Mouse (Mus musculus) MEL (cell line): ENCODE results near the gene Pdzd3. TPM values are rescaled to one million over a fixed set of nuclear protein-coding genes. Genes with fewer than 3 reads are reported as not detected.

Experiments used
- DNase-seq: peaks from one replicate; pipeline ENCODE4 v3.0.0; 2011; ENCODE audit warnings: low read depth, low spot score
- H3K27ac ChIP-seq: 2 replicates; pipeline ENCODE4 v1.5.1; 2012; ENCODE audit warnings: low read depth, mild to moderate bottlenecking, control low read depth, low read length, moderate library complexity; ENCODE audit not compliant: control insufficient read depth
- H3K27me3 ChIP-seq, 2 experiments: fragments of 150-350 bp in 1 of 2; sonication (generic) in 1 of 2; 2 replicates each; pipeline ENCODE4 v1.6.1; 2012; ENCODE audit warnings: low read length in 2 of 2, mild to moderate bottlenecking in 2 of 2, improper control_type of control experiment in 1 of 2, moderate library complexity in 1 of 2; ENCODE audit not compliant: insufficient read depth in 2 of 2, control insufficient read depth in 1 of 2
- H3K36me3 ChIP-seq, 2 experiments: 2 replicates each; pipeline ENCODE4 v1.6.1; 2012 to 2014; ENCODE audit warnings: low read length in 2 of 2, improper control_type of control experiment in 1 of 2, inconsistent platforms in 1 of 2, mild to moderate bottlenecking in 1 of 2; ENCODE audit not compliant: insufficient read depth in 2 of 2, control insufficient read depth in 1 of 2
- H3K4me1 ChIP-seq, 2 experiments: fragments of 150-350 bp in 1 of 2; sonication (generic) in 1 of 2; 2 replicates each; pipeline ENCODE4 v1.6.1; 2012; ENCODE audit warnings: low read length in 2 of 2, improper control_type of control experiment in 1 of 2, mild to moderate bottlenecking in 1 of 2; ENCODE audit not compliant: insufficient read depth in 2 of 2, control insufficient read depth in 1 of 2
- H3K4me3 ChIP-seq, 2 experiments: fragments of 150-350 bp in 1 of 2; sonication (generic) in 1 of 2; 2 replicates each; pipeline ENCODE4 v1.5.1; 2012; ENCODE audit warnings: low read depth in 2 of 2, low read length in 2 of 2, mild to moderate bottlenecking in 2 of 2, moderate library complexity in 2 of 2, control low read depth in 1 of 2, improper control_type of control experiment in 1 of 2; ENCODE audit not compliant: control insufficient read depth in 1 of 2, insufficient read depth in 1 of 2
- H3K79me2 ChIP-seq: 2 replicates; pipeline ENCODE4 v1.6.1; 2012; ENCODE audit warnings: mild to moderate bottlenecking, low read length, moderate library complexity; ENCODE audit not compliant: control insufficient read depth, poor library complexity, insufficient read depth
- H3K9ac ChIP-seq: 2 replicates; pipeline ENCODE4 v1.6.1; 2012; ENCODE audit warnings: low read depth, mild to moderate bottlenecking, control low read depth, low read length, moderate library complexity; ENCODE audit not compliant: control insufficient read depth, poor library complexity, severe bottlenecking
- H3K9me3 ChIP-seq: fragments of 150-350 bp; sonication (generic); replicated peaks from 2 replicates; pipeline ENCODE4 v1.6.1; 2012; ENCODE audit warnings: mild to moderate bottlenecking, low read length, improper control_type of control experiment, moderate library complexity; ENCODE audit not compliant: insufficient read depth
- BHLHE40 ChIP-seq: IDR thresholded peaks from 2 replicates; pipeline ENCODE4 v1.6.1; 2012; ENCODE audit warnings: low read depth, mild to moderate bottlenecking, inconsistent platforms, low read length, improper control_type of control experiment, borderline replicate concordance
- CTCF ChIP-seq, 3 experiments: IDR thresholded peaks in 2 of 3; conservative IDR thresholded peaks in 1 of 3; 2 replicates each; pipeline ENCODE4 v1.5.1; 2011 to 2012; ENCODE audit warnings: low read length in 3 of 3, low read depth in 2 of 3, mild to moderate bottlenecking in 2 of 3, improper control_type of control experiment in 1 of 3, inconsistent platforms in 1 of 3, mixed read lengths in 1 of 3, moderate library complexity in 1 of 3; ENCODE audit not compliant: control insufficient read depth in 1 of 3, insufficient read depth in 1 of 3, poor library complexity in 1 of 3, severe bottlenecking in 1 of 3
- E2F4 ChIP-seq: IDR thresholded peaks from 2 replicates; pipeline ENCODE4 v1.6.1; 2011; ENCODE audit warnings: low read depth, low read length, improper control_type of control experiment, borderline replicate concordance
- EP300 ChIP-seq, 2 experiments: IDR thresholded peaks; 2 replicates each; pipeline ENCODE4 v1.6.1; 2011; ENCODE audit warnings: improper control_type of control experiment in 2 of 2, low read length in 2 of 2, low read depth in 1 of 2, mild to moderate bottlenecking in 1 of 2
- ETS1 ChIP-seq: IDR thresholded peaks from 2 replicates; pipeline ENCODE4 v1.6.1; 2012; ENCODE audit warnings: low read depth, mild to moderate bottlenecking, inconsistent platforms, low read length, improper control_type of control experiment, moderate library complexity
- GABPA ChIP-seq: IDR thresholded peaks from 2 replicates; pipeline ENCODE4 v1.6.1; 2012; ENCODE audit warnings: low read depth, mild to moderate bottlenecking, inconsistent platforms, low read length, improper control_type of control experiment, moderate library complexity
- HCFC1 ChIP-seq: IDR thresholded peaks from 2 replicates; pipeline ENCODE4 v1.6.1; 2012; ENCODE audit warnings: low read depth, mild to moderate bottlenecking, inconsistent platforms, low read length, improper control_type of control experiment, moderate library complexity
- JUND ChIP-seq: IDR thresholded peaks from 2 replicates; pipeline ENCODE4 v1.6.1; 2011; ENCODE audit warnings: low read depth, mild to moderate bottlenecking, improper control_type of control experiment, low read length
- KAT2A ChIP-seq: conservative IDR thresholded peaks from 2 replicates; pipeline ENCODE4 v1.6.1; 2012; ENCODE audit warnings: low read depth, low read length, improper control_type of control experiment, inconsistent platforms
- MAFK ChIP-seq: IDR thresholded peaks from 2 replicates; pipeline ENCODE4 v1.6.1; 2011; ENCODE audit warnings: low read depth, mild to moderate bottlenecking, low read length, improper control_type of control experiment, borderline replicate concordance
- MAX ChIP-seq: IDR thresholded peaks from 2 replicates; pipeline ENCODE4 v1.6.1; 2011; ENCODE audit warnings: low read length, improper control_type of control experiment
- MAZ ChIP-seq: IDR thresholded peaks from 2 replicates; pipeline ENCODE4 v1.6.1; 2012; ENCODE audit warnings: low read depth, mild to moderate bottlenecking, inconsistent platforms, low read length, improper control_type of control experiment
- MEF2A ChIP-seq: IDR thresholded peaks from 2 replicates; pipeline ENCODE4 v1.6.1; 2014; ENCODE audit warnings: low read depth, mild to moderate bottlenecking, inconsistent platforms, low read length, improper control_type of control experiment; ENCODE audit not compliant: poor library complexity, insufficient replicate concordance, severe bottlenecking; ENCODE audit errors: extremely low read depth
- MYB ChIP-seq: IDR thresholded peaks from 2 replicates; pipeline ENCODE4 v1.6.1; 2011; ENCODE audit warnings: mild to moderate bottlenecking, low read depth, low read length, improper control_type of control experiment
- MYC ChIP-seq: IDR thresholded peaks from 2 replicates; pipeline ENCODE4 v1.6.1; 2011; ENCODE audit warnings: low read depth, mild to moderate bottlenecking, low read length, improper control_type of control experiment, moderate library complexity
- NELFE ChIP-seq: IDR thresholded peaks from 2 replicates; pipeline ENCODE4 v1.6.1; 2011; ENCODE audit warnings: low read depth, low read length, improper control_type of control experiment
- NRF1 ChIP-seq: IDR thresholded peaks from 2 replicates; pipeline ENCODE4 v1.6.1; 2014; ENCODE audit warnings: low read depth, mild to moderate bottlenecking, inconsistent platforms, low read length, improper control_type of control experiment, moderate library complexity; ENCODE audit not compliant: poor library complexity, insufficient read depth, severe bottlenecking
- POLR2AphosphoS2 ChIP-seq: IDR thresholded peaks from 2 replicates; pipeline ENCODE4 v1.6.1; 2011; ENCODE audit warnings: low read length, improper control_type of control experiment
- RAD21 ChIP-seq: IDR thresholded peaks from 2 replicates; pipeline ENCODE4 v1.6.1; 2011; ENCODE audit warnings: mild to moderate bottlenecking, low read depth, low read length, improper control_type of control experiment
- RCOR1 ChIP-seq: IDR thresholded peaks from 2 replicates; pipeline ENCODE4 v1.6.1; 2012; ENCODE audit warnings: low read depth, mild to moderate bottlenecking, inconsistent platforms, low read length, improper control_type of control experiment
- TAL1 ChIP-seq: IDR thresholded peaks from 2 replicates; pipeline ENCODE4 v1.6.1; 2012; ENCODE audit warnings: mild to moderate bottlenecking, inconsistent platforms, low read length, moderate library complexity, mixed read lengths
- TBP ChIP-seq: IDR thresholded peaks from 2 replicates; pipeline ENCODE4 v1.8.0; 2011; ENCODE audit warnings: low read depth, low read length, improper control_type of control experiment
- UBTF ChIP-seq: IDR thresholded peaks from 2 replicates; pipeline ENCODE4 v1.6.1; 2012; ENCODE audit warnings: low read depth, mild to moderate bottlenecking, inconsistent platforms, low read length, improper control_type of control experiment, moderate library complexity, borderline replicate concordance; ENCODE audit not compliant: insufficient read depth
- USF1 ChIP-seq: IDR thresholded peaks from 2 replicates; pipeline ENCODE4 v1.6.1; 2014; ENCODE audit warnings: low read depth, mild to moderate bottlenecking, inconsistent platforms, low read length, improper control_type of control experiment, moderate library complexity
- USF2 ChIP-seq, 2 experiments: IDR thresholded peaks; 2 replicates each; pipeline ENCODE4 v1.6.1; 2011 to 2012; ENCODE audit warnings: improper control_type of control experiment in 2 of 2, low read length in 2 of 2, borderline replicate concordance in 1 of 2, inconsistent platforms in 1 of 2, low read depth in 1 of 2, mild to moderate bottlenecking in 1 of 2; ENCODE audit not compliant: insufficient read depth in 1 of 2
- ZKSCAN1 ChIP-seq: IDR thresholded peaks from 2 replicates; pipeline ENCODE4 v1.6.1; 2012; ENCODE audit warnings: low read depth, mild to moderate bottlenecking, inconsistent platforms, low read length, improper control_type of control experiment, moderate library complexity
- ZMIZ1 ChIP-seq: IDR thresholded peaks from 2 replicates; pipeline ENCODE4 v1.6.1; 2012; ENCODE audit warnings: low read depth, mild to moderate bottlenecking, inconsistent platforms, low read length, improper control_type of control experiment, moderate library complexity
- ZNF384 ChIP-seq: IDR thresholded peaks from 2 replicates; pipeline ENCODE4 v1.6.1; 2012; ENCODE audit warnings: low read depth, mild to moderate bottlenecking, inconsistent platforms, low read length, improper control_type of control experiment
- polyA plus RNA-seq, 2 experiments: library from polyadenylated mRNA; stranded (reverse) in 1 of 2; unstranded in 1 of 2; fragments of >175 nt in 1 of 2; fragments of >200 nt in 1 of 2; gene quantifications; 2 replicates each; pipeline versions ENCODE4 v1.2.1 to v1.2.4; 2012; ENCODE audit warnings: low replicate concordance in 2 of 2, low read depth in 1 of 2; ENCODE audit not compliant: insufficient read length in 2 of 2, insufficient read depth in 1 of 2, missing spikeins in 1 of 2
- total RNA-seq: library from RNA; depleted of rRNA; stranded (reverse); fragments of 300-350 nt; gene quantifications from 2 replicates; pipeline ENCODE4 v1.2.3, GENCODE M21; 2012

The Pdzd3 gene
- total and polyA plus RNA-seq, 3 experiments: 0.06 TPM; not detected in 2

GRCm38 (mm10) chr9:44292490-44292889 lies 41.2 kb upstream of the Pdzd3 start (continued):
- TF ChIP-seq MYC (0 out of 2 replicates have a peak, but pooled peaks have one; percentile 40), ZKSCAN1 (no peak), CTCF (IDR thresholded peaks at IDR 0.05 in 2 of 3, conservative IDR thresholded peaks at IDR 0.05 in 1 of 3; ENCODE audit: control insufficient read depth in 1 of 3, insufficient read depth in 1 of 3, low read depth in 2 of 3, low read length in 3 of 3, poor library complexity in 1 of 3, severe bottlenecking in 1 of 3) (peak; percentile 68 to 73 (median 68)), GABPA (no peak), ETS1 (no peak), HCFC1 (no peak)

GRCm38 (mm10) chr9:44288959-44289291 lies 37.7 kb upstream of the Pdzd3 start:
- H3K27me3 ChIP-seq: no peaks in the 10 kb centered on the region
- peak overlapping the region; percentile 50 for H3K9ac ChIP-seq
- TF ChIP-seq GABPA (no peak), ZNF384 (no peak), TBP (0 out of 2 replicates have a peak, but pooled peaks have one; percentile 3), BHLHE40 (peak; percentile 88), MAZ (0 out of 2 replicates have a peak, but pooled peaks have one; percentile 23), HCFC1 (0 out of 2 replicates have a peak, but pooled peaks have one; percentile 29), POLR2AphosphoS2 (peak; percentile 67), MAX (peak; percentile 87), ZKSCAN1 (no peak), MYC (no peak), USF1 (peak; percentile 96), ZMIZ1 (0 out of 2 replicates have a peak, but pooled peaks have one; percentile 41), CTCF (IDR thresholded peaks at IDR 0.05 in 2 of 3, conservative IDR thresholded peaks at IDR 0.05 in 1 of 3; ENCODE audit: control insufficient read depth in 1 of 3, insufficient read depth in 1 of 3, low read depth in 2 of 3, low read length in 3 of 3, poor library complexity in 1 of 3, severe bottlenecking in 1 of 3) (no peak), RAD21 (no peak), JUND (no peak), KAT2A (no peak), RCOR1 (no peak), EP300 (IDR thresholded peaks at IDR 0.05; ENCODE audit: low read depth in 1 of 2, low read length in 2 of 2) (no peak), MAFK (no peak), MYB (no peak), UBTF (no peak), TAL1 (no peak), NELFE (no peak), USF2 (IDR thresholded peaks at IDR 0.05; ENCODE audit: borderline replicate concordance in 1 of 2, insufficient read depth in 1 of 2, low read depth in 1 of 2, low read length in 2 of 2) (peak; percentile 84 to 86), ETS1 (0 out of 2 replicates have a peak, but pooled peaks have one; percentile 21), E2F4 (0 out of 2 replicates have a peak, but pooled peaks have one; percentile 33), MEF2A (no peak), NRF1 (no peak)
- peaks cover 8 to 22% of the 10 kb centered on the region in 2 experiments for H3K4me1 ChIP-seq
- H3K27ac ChIP-seq: peak overlapping the region; percentile 95
- DNase-seq: peak; percentile 74
- no peaks in the 10 kb centered on the region for H3K9me3 ChIP-seq
- H3K4me3 ChIP-seq: peak overlapping the region; percentile 47 to 70; a peak in 3 of 4 replicates
- H3K36me3 ChIP-seq: peaks cover 4 to 11% of the 10 kb centered on the region in 2 experiments
- peaks cover 8% of the 10 kb centered on the region; the same call in 1 of the 2 replicates for H3K79me2 ChIP-seq
